Mouse (Mus musculus) thymus, postnatal 0 days (tissue): ENCODE results near the gene Vps4b. TPM values are rescaled to one million over a fixed set of nuclear protein-coding genes. Genes with fewer than 3 reads are reported as not detected.

Source experiments
- DNase-seq: peaks from one replicate; pipeline ENCODE4 v3.0.0-alpha.2; 2015; ENCODE audit warnings: low spot score
- polyA plus RNA-seq: library from polyadenylated mRNA; unstranded; fragments of >200 nt; fragmentation: Nextera tagmentation; extraction: Ambion mirVana; gene quantifications from 2 replicates; pipeline ENCODE4 v1.2.1, GENCODE M21; 2015

Gene Vps4b
- 82.5 and 88.7 TPM in 2 replicates for polyA plus RNA-seq

DNA sequence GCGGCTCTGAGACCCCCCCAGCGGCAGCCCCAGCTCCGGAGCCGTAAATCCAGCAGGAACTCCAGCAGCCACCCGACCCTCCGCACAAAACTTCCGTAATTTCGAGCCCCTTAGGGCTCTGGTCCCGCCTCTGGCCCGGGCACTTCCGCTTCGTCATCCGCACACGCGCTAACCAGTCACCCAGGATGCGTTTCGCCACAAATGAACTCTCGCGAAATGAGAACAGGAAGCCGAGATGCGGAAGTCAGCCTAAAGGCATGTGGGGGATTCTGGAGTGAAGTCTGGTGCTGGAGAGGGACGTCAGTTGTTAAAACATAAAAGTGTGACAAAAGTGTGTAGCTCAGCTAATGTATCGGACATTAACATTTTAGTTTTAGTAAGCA lies at the start of gene Vps4b:
TSS of gene Vps4b (minus strand) at position 187 of the 383 bp plus-strand sequence.
- peak; percentile 98 for DNase-seq

DNA sequence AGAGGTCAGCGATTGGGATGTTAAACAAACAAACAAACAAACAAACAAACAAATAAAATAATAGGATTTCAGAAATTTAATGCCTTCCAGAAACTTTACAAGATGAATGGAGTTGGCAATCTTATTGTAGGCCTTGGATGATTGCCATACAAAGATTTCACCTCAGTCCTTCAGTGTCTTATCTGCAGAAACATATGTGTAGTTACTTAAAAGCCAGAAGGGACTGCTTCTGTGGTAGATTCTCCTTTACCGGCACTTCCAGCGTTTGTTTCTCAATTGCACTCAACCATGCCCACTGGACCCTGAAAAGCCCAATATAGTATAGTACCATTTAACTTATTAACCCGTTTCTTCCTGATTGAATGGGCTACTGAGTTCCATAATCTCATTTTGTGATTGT lies 32.3 kb upstream of the Vps4b start:
- no peak for DNase-seq

- no peak for DNase-seq
Observed at GRCm38 (mm10) chr1:106822297-106822696, 25.8 kb upstream of the Vps4b start.

- peak; percentile 41 for DNase-seq
Observed at GRCm38 (mm10) chr1:106818323-106818722, 21.8 kb upstream of the Vps4b start.

DNA sequence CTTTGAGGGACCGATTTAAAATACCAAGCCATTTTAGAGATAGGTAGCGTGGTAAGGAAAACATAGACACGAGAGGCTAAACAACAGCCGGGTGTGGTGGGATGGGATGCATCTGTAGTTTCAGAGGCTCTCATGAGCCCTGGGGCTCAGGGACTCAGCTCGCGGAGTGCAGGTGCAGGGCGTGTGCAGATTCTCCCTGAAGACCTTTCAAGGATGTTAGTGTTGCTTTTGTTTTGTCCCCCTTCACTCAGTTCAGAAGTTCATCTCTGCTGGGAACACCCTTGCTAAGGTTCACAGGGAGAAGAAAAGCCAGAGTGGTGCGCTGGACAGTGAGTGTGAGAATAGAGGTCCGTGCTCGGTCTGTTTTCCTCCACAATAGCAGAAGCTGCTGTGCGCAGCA lies 20.2 kb upstream of the Vps4b start:
- no peak for DNase-seq

GRCm38 (mm10) chr1:106815265-106815664 lies 18.7 kb upstream of the Vps4b start:
- DNase-seq = no peak

- DNase-seq = no peak
Observed at GRCm38 (mm10) chr1:106814864-106815263, 18.3 kb upstream of the Vps4b start.

DNA sequence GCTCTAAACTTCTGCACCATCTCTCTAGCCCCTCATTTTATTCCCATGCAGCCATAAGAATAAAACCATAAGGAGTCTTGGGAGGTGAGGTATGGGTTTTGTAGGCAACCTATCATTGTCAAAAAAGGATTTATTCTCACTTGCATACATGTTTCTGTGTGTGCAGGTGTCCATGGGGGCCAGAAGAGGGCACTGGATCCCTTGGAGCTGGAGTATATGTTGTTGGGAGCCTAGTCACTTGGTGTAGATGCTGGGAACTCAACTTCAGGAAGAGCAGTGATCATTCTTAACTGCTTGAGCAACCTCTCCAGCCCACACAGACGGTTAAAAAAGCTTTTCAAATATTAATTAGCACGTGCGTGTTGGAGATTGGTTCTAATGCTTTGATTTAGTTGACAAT lies 3.4 kb upstream of the Vps4b start:
- peak; percentile 21 for DNase-seq

- DNase-seq = no peak
Observed at GRCm38 (mm10) chr1:106799406-106799805, 2.9 kb upstream of the Vps4b start.

DNA sequence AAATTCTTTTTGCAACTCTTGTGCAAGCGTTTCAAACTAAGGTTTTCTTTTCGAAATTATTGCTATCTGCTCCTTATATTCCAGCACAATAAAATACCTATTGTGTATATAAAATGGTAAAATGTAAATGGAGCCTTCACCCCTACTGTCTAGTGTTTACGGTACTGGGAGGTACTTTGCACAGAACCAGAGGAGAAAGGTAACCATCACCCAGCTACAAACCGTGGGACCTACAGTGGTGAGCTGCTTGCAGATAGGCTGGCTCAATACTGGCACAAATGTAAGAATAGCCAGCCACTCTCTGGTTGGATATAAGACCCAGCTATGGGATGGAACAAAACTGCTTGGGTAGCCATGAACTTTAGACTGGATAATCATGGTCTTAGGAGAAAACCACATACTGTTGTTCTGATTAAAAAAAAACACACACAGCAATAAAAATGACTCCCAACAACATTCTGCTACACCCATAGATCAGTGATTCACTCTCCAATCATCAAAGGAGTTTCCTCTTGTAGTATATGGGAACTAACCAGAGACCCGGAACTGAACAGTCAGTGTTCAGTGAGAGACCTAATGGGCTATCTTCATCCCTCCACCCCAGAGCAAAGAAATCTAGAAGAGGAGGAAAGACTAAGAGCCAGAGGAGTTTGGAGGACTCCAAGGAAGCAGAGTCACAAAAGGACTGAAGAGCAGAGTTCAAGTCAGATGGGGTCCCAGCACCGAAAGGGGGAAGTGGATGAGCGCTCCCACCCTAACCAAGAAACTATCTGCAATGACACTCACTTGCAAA lies 655 bp upstream of the Vps4b start:
- no peak for DNase-seq

- DNase-seq = no peak
Observed at GRCm38 (mm10) chr1:106795634-106796541, 640 bp downstream of the Vps4b start.

DNA sequence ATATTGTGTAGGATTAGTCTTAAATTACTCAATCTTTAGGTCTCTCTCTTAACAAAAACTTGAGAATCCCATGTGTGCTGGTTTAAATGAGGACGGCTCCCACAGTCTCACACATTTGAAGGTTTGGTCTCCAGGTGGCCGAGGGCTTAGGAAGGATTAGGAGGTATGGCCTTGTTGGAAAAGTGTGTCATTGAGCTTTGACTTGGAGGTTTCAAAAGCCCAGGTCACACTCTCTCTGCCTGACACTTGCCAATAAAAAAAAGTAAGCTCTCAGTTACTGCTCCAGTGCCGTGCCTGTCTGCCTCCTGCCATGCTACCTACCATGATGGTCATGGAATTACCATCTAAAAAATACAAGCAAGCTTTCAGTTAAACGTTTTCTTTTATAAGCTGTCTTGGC lies 21.6 kb downstream of the Vps4b start:
- no peak for DNase-seq

DNA sequence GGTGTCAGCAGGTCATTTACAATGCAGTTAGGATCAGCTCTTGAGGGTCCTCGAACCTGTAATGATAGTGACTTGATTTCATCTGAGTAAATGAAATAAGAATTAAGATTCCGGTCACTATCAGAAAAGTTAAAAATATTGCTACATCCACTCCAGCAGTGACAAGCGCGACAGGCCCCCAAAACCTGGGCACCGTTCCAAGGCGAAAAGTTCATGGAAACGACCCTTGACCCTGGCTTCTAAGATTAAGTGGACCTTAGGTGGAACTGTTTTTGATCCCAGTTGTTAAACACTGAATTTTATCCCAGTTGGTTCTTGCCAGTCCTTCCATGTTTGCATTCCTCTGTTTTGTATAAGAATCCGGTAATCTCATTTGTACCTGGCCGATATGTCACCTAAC lies 22.4 kb downstream of the Vps4b start:
- no peak for DNase-seq

DNA sequence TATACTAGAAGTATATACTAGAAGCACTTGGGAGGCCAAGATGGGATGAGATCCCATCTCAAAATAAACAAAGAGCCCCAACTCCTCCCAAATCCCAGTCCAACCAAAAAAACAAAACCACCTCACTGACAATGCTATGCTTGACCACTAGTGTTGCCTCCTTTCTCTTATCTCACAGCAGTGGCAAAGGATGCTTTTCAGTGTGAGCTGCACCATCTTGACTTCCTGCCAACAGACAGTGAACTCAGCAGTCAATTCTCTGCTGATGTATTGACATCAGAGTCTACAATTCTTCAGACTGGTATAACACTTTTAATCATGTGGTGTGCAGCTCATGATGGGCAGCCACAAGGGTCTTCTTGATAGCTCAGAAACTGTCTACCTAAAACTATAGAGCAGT lies 27.8 kb downstream of the Vps4b start:
- DNase-seq = no peak

DNA sequence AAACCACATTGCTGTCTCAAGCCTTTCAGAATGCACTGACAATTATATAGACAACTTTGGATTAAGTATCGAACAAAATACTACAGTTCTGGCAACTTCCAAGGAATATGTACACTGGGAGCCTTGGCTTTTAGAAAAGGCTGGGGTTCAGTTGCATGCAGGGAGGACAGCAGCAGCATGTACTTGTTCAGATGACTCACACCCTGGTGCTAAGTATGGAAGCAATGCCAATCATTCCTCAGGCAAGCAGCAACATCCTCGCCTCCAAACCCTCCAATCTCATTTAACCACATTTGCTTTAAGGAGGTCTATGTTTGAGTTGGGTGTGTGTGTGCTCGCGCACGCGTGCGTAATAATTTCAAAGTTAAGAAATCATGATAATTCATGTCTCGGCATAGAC lies 30.8 kb downstream of the Vps4b start:
- no peak for DNase-seq

DNA sequence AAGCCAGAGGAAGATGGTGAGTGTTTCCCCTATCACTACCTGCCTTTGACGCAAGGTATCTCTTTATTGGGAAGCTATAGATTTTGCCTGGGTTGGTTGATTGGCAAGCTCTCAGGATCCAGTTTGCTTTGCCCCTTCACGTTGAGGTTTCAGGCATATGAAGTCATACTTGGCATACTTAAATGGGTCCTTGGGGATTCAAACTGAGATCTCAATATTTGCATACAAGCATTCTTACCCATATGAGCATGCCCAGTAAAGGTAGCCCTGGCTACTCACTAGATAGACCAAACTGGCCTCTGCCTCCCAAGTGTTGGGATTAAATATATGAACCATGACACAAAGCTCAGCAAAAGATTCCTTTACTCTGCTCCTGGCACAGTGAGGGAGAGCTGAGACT lies 31.7 kb downstream of the Vps4b start:
- no peak for DNase-seq

GRCm38 (mm10) chr1:106764281-106764680 lies 32.2 kb downstream of the Vps4b start:
- no peak for DNase-seq

DNA sequence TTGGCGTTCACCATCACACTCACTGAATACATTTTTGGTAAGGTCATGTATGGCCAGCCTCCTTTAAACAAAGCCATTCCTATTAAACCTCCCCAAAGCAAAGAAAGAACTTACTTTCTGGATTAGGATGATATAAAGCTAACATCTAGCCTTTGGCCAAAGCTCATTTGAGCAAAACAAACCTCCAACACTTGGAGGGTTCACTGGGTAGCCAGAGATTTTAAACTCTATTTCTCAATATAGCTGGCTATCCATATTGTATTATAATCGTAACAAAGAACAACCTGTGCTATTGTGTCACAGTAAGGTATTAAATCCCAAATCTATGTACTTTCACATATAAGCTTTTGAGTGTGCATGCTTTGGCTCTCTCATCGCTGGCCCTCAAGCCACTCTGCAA lies 35.8 kb downstream of the Vps4b start:
- DNase-seq = no peak

DNA sequence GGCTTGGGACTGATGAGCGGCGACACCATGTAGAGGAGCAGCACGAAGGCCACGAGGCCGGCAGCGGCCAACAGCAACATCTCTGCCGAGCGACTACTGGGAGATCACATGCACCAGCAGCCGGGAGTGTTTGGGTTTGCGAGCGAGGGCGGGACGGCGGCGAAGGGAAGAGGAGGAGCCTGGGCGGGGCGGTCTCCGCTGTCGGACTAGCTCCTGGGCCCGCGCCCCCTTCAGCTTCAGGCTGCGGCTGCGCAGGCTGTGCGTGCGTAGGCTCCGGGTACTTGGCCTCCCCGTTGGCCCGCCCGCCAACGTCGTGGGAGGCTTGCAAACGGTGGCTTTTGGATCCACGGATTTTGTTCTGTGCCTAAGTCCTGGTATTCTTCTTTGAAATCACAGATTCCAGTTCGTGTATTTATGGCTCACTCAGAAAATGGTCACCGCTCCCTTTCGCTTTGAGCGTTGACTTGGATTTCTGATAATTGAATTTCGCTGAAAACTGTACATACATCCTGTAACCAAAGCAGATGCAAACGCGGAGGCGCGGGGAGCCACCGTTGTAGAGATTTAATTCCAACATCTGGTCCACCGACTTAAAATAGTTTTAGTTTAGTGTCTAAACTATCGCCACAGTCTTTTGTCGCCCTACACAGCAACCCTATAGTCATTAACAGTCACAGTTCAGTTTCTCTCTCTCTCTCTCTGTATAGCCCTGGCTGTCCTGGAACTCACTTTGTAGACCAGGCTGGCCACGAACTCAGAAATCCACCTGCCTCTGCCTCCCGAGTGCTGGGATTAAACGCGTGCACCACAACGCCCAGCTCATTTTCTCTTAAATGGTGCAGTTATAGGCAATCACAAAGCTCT lies 36.7 kb downstream of the Vps4b start, which contains the start of gene Kdsr:
TSS of gene Kdsr (minus strand) at position 156 of the 864 bp plus-strand sequence.
- peak; percentile 97 for DNase-seq

DNA sequence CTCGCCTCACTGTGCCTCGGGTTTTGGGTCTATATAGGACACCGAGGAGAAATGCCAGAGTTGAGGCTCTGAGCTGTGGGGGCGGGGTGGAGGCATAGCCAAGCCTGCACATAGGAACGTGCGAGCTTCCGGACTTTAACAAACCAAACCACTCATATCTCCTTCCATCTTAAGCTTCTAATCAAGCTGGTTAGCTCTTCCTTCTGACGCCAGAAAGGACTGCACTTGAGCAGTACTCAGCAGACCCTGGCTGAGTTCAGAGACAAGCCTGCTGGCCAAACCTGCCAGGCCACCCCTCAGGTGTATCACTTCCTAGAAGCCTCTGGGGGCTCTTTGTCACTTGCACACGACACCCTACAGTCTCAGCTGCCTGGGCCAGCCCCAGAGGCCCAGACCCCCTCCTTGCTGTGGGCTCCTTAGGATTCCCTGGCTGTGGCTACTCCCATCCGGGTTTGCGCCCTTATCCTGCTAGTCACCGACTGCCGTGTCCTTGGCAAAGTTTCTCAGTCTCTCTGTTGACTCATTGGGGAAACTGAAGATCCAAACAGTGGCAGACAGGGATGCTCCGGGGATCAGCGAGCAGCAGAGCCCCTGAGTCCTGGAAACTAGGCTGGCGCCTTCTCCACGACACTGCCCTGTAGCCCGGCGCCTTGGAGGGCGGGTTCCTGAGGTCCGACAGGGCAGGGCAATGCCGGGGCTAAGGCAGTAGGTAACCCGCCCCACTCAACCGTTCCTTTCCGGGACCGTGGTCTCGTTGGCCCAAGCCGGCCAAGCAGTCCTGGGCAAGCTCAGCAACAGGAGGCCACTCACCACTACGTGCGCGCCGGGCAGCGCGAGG lies 37.6 kb downstream of the Vps4b start:
- DNase-seq = peak; percentile 55
